Mouse (Mus musculus) cortical plate, adult 2 months (tissue): ENCODE results near the gene Gjc1. TPM values are rescaled to one million over a fixed set of nuclear protein-coding genes. Genes with fewer than 3 reads are reported as not detected.

Experiments used
- H3K27ac ChIP-seq: fragments of 200-500 bp; 2 replicates; pipeline ENCODE4 v1.5.1; 2012; ENCODE audit warnings: low read length, control low read depth, inconsistent platforms; ENCODE audit not compliant: insufficient read depth
- H3K4me1 ChIP-seq: fragments of 200-500 bp; 2 replicates; pipeline ENCODE4 v1.6.1; 2011; ENCODE audit warnings: low read length; ENCODE audit not compliant: control insufficient read depth, insufficient read depth
- H3K4me3 ChIP-seq: fragments of 200-500 bp; 2 replicates; pipeline ENCODE4 v1.5.1; 2011; ENCODE audit warnings: mild to moderate bottlenecking, low read length, control low read depth; ENCODE audit not compliant: insufficient read depth
- CTCF ChIP-seq: fragments of 200-500 bp; IDR thresholded peaks from 2 replicates; pipeline ENCODE4 v1.5.1; 2011; ENCODE audit warnings: mild to moderate bottlenecking, control low read depth, low read length; ENCODE audit not compliant: insufficient read depth; ENCODE audit errors: extremely low read depth
- POLR2A ChIP-seq: fragments of 200-500 bp; IDR thresholded peaks from 2 replicates; pipeline ENCODE4 v1.6.1; 2011; ENCODE audit warnings: mild to moderate bottlenecking, low read length, control low read depth; ENCODE audit not compliant: insufficient read depth; ENCODE audit errors: extremely low read depth
- polyA plus RNA-seq: library from polyadenylated mRNA; depleted of rRNA; stranded (reverse); fragments of >200 nt; gene quantifications from 2 replicates; pipeline ENCODE4 v1.2.3, GENCODE M21; 2012

Gjc1 gene
- polyA plus RNA-seq, 1 experiment: 7.6 TPM

- TF ChIP-seq CTCF (no peak), POLR2A (no peak)
- H3K4me1 ChIP-seq: no peaks in the 10 kb centered on the region
- H3K27ac ChIP-seq: no peak overlapping the region
- peak overlapping the region; percentile 55 for H3K4me3 ChIP-seq
These were observed 384 bp upstream of the Gjc1 start for GRCm38 (mm10) chr11:102819783-102820385.

- Histone ChIP-seq H3K4me3 (peak overlapping the region; percentile 27), H3K27ac (no peak overlapping the region; the same call in 1 of the 2 replicates), H3K4me1 (no peaks in the 10 kb centered on the region)
- TF ChIP-seq CTCF (no peak), POLR2A (no peak)
These were observed 1.1 kb downstream of the Gjc1 start for GRCm38 (mm10) chr11:102818121-102819020.

- no peak for TF ChIP-seq POLR2A
- TF ChIP-seq CTCF: no peak
- no peak overlapping the region for H3K27ac ChIP-seq
- peaks cover 2% of the 10 kb centered on the region for H3K4me1 ChIP-seq
- H3K4me3 ChIP-seq: no peak overlapping the region
These were observed 4.6 kb downstream of the Gjc1 start for GRCm38 (mm10) chr11:102814881-102815280.

- TF ChIP-seq CTCF (no peak), POLR2A (no peak)
- Histone ChIP-seq H3K4me3 (no peak overlapping the region), H3K27ac (no peak overlapping the region), H3K4me1 (peaks cover 2% of the 10 kb centered on the region)
These were observed 8.6 kb downstream of the Gjc1 start for GRCm38 (mm10) chr11:102810721-102811485.

GRCm38 (mm10) chr11:102808246-102808645 lies 11.3 kb downstream of the Gjc1 start:
- peaks cover 2% of the 10 kb centered on the region for H3K4me1 ChIP-seq
- no peak overlapping the region for H3K4me3 ChIP-seq
- H3K27ac ChIP-seq: no peak overlapping the region
- no peak for TF ChIP-seq CTCF
- no peak for TF ChIP-seq POLR2A

- H3K4me3 ChIP-seq: no peak overlapping the region
- TF ChIP-seq CTCF (no peak), POLR2A (no peak)
- no peaks in the 10 kb centered on the region for H3K4me1 ChIP-seq
- no peak overlapping the region for H3K27ac ChIP-seq
These were observed 16.0 kb downstream of the Gjc1 start for GRCm38 (mm10) chr11:102803453-102803852.

- 0 out of 2 replicates have a peak, but pooled peaks cover 1% of the 10 kb centered on the region for H3K4me1 ChIP-seq
- H3K27ac ChIP-seq: no peak overlapping the region
- TF ChIP-seq POLR2A (no peak), CTCF (no peak)
- no peak overlapping the region for H3K4me3 ChIP-seq
These were observed 25.3 kb downstream of the Gjc1 start for GRCm38 (mm10) chr11:102794157-102794556.

- TF ChIP-seq POLR2A (no peak), CTCF (no peak)
- no peak overlapping the region for H3K4me3 ChIP-seq
- H3K4me1 ChIP-seq: 0 out of 2 replicates have a peak, but pooled peaks cover 1% of the 10 kb centered on the region
- no peak overlapping the region for H3K27ac ChIP-seq
These were observed 27.6 kb downstream of the Gjc1 start for GRCm38 (mm10) chr11:102791682-102792445.

GRCm38 (mm10) chr11:102787688-102788177 lies 31.8 kb downstream of the Gjc1 start:
- TF ChIP-seq POLR2A (no peak), CTCF (no peak)
- Histone ChIP-seq H3K4me1 (0 out of 2 replicates have a peak, but pooled peaks cover 1% of the 10 kb centered on the region), H3K27ac (no peak overlapping the region), H3K4me3 (no peak overlapping the region)
